Mouse (Mus musculus) embryonic stem cell, embryonic (primary cell): ENCODE measurements around the gene Gpr183.

Source experiments
- CTCF ChIA-PET, 4 experiments: fragments of 300-600 bp in 2 of 4; fragments of 350-600 bp in 2 of 4; sonication (Branson Sonifier 250); formaldehyde crosslinking; loops; one replicate each; lab custom pipeline; 2022; ENCODE audit warnings: inconsistent platforms in 2 of 4; lab: Charles Lee
- POLR2A ChIA-PET, 4 experiments: fragments of 300-600 bp in 2 of 4; fragments of 350-600 bp in 2 of 4; sonication (Branson Sonifier 250); formaldehyde crosslinking; loops; one replicate each; lab custom pipeline; 2022; ENCODE audit warnings: antibody characterized with exemption in 4 of 4, inconsistent platforms in 1 of 4; lab: Charles Lee

The Gpr183 gene

DNA sequence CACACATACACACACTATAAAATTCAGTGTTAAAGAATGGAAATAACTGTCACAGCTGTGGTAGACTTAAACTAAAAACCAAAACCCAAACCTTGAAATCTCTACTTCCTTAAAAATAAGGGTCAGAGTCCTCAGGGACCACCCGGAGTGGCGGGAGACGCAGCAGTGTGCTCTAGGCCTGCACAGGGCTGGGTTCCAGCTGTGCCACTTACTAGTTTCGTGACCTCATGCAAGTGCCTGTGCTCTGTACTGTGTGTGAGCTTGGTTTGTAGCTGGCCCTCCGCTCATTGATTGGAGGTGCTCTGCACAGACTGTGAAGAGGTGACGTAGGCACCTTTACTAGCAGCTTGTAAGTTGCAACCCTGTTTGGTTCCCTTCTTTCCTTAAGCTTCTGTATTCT, 55.1 kb downstream of the Gpr183 start:
- ChIA-PET CTCF (no interaction called here), POLR2A (interaction anchor here in 1 of 4 experiments (1.1 to 1.5 kb wide), 3 partner anchors 11 to 36 kb away, joined by 3 to 5 read pairs (median 4); no protein-coding TSS in a partner anchor)

- CTCF ChIA-PET = interaction anchor here in 1 of 4 experiments (1.5 kb wide), 1 partner anchor 21 kb away, joined by 3 read pairs; no protein-coding TSS in a partner anchor
- POLR2A ChIA-PET = interaction anchor here in 2 of 4 experiments (0.7 to 1.8 kb wide), 7 partner anchors 9 to 29 kb away, joined by 3 to 7 read pairs (median 3); partner anchors contain the start of gene Ubac2 (in 2 of the 2)
Measured at GRCm38 (mm10) chr14:121906992-121907681, 57.9 kb downstream of the Gpr183 start.

GRCm38 (mm10) chr14:121906341-121906991, 58.5 kb downstream of the Gpr183 start:
- ChIA-PET CTCF (interaction anchor here in 1 of 4 experiments (1.5 kb wide), 1 partner anchor 22 kb away, joined by 3 read pairs; no protein-coding TSS in a partner anchor), POLR2A (interaction anchor here in 2 of 4 experiments (0.8 to 1.8 kb wide), 7 partner anchors 10 to 36 kb away, joined by 3 to 4 read pairs (median 3); partner anchors contain the start of gene Ubac2 (in 2 of the 2))

GRCm38 (mm10) chr14:121904754-121905153, 60.2 kb downstream of the Gpr183 start:
- POLR2A ChIA-PET = interaction anchor here in 2 of 4 experiments (0.6 to 1.9 kb wide), 6 partner anchors 10 to 246 kb away, joined by 3 to 5 read pairs (median 4); partner anchors contain the start of gene Ubac2 (in 1 of the 2)

DNA sequence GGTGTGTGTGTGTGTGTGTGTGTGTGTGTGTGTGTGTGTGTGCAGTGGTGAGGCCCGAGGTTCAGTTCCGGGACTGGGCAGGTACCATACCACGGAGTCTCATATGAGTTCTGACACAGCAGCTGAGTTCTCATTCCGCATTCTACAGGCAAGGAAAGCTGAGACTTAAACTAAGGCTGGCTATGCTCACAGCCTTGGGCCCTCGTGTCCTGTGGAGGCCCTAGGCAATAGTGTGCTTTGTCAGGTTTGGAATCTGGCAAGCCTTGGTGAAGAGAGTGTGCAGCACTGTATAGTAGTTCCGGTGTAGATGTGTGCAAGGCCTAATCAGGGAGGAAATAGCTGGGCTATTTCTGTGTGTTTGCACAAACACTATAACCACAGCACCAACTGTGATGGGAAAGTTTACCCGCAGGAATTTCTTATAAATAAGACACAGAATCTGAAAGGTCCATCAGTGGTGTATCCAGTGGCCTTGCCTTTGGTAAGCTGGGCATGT, 61.6 kb downstream of the Gpr183 start:
- ChIA-PET CTCF (interaction anchor here in 1 of 4 experiments (0.6 kb wide), 1 partner anchor 325 kb away, joined by 3 read pairs; no protein-coding TSS in a partner anchor), POLR2A (interaction anchor here in 2 of 4 experiments (1.0 to 2.9 kb wide), 5 partner anchors 8 to 42 kb away, joined by 3 to 8 read pairs (median 5); partner anchors contain the start of gene Ubac2 (in 1 of the 2))

More at GRCm38 (mm10) chr14:121904754-121905153, 60.2 kb downstream of the Gpr183 start:
- CTCF ChIA-PET = interaction anchor here in 1 of 4 experiments (1.0 kb wide), 1 partner anchor 12 kb away, joined by 3 read pairs; no protein-coding TSS in a partner anchor
